Mouse (Mus musculus) thymus, postnatal 4 days (tissue): ENCODE measurements around the gene Asic2.

ENCODE experiments used
- DNase-seq: peaks from one replicate; pipeline ENCODE4 v3.0.0; 2021

Gene Asic2

GRCm38 (mm10) chr11:81592776-81593175 lies 375.5 kb downstream of the Asic2 start:
- no peak for DNase-seq

GRCm38 (mm10) chr11:81590911-81591310 lies 377.3 kb downstream of the Asic2 start:
- DNase-seq = no peak

GRCm38 (mm10) chr11:81588630-81589029 lies 379.6 kb downstream of the Asic2 start:
- DNase-seq = peak; percentile 70

- no peak for DNase-seq
Measured at GRCm38 (mm10) chr11:81587942-81588341, 380.3 kb downstream of the Asic2 start.

GRCm38 (mm10) chr11:81587114-81587513 lies 381.1 kb downstream of the Asic2 start:
- DNase-seq = no peak

GRCm38 (mm10) chr11:81584506-81584905 lies 383.8 kb downstream of the Asic2 start:
- DNase-seq = no peak

- DNase-seq = no peak
Measured at GRCm38 (mm10) chr11:81583195-81583594, 385.1 kb downstream of the Asic2 start.

- no peak for DNase-seq
Measured at GRCm38 (mm10) chr11:81582161-81582560, 386.1 kb downstream of the Asic2 start.

- no peak for DNase-seq
Measured at GRCm38 (mm10) chr11:81579753-81580152, 388.5 kb downstream of the Asic2 start.

- no peak for DNase-seq
Measured at GRCm38 (mm10) chr11:81570406-81570805, 397.9 kb downstream of the Asic2 start.

GRCm38 (mm10) chr11:81564857-81565256 lies 403.4 kb downstream of the Asic2 start:
- DNase-seq = no peak

- no peak for DNase-seq
Measured at GRCm38 (mm10) chr11:81560374-81560773, 407.9 kb downstream of the Asic2 start.

GRCm38 (mm10) chr11:81543189-81543588 lies 425.1 kb downstream of the Asic2 start:
- DNase-seq = no peak

GRCm38 (mm10) chr11:81535121-81535717 lies 433.0 kb downstream of the Asic2 start:
- DNase-seq = no peak

GRCm38 (mm10) chr11:81534686-81535085 lies 433.6 kb downstream of the Asic2 start:
- peak; percentile 35 for DNase-seq

- no peak for DNase-seq
Measured at GRCm38 (mm10) chr11:81531906-81532305, 436.4 kb downstream of the Asic2 start.

GRCm38 (mm10) chr11:81522927-81523326 lies 445.3 kb downstream of the Asic2 start:
- DNase-seq = no peak

GRCm38 (mm10) chr11:81521881-81522280 lies 446.4 kb downstream of the Asic2 start:
- no peak for DNase-seq

- DNase-seq = no peak
Measured at GRCm38 (mm10) chr11:81518001-81518955, 450.0 kb downstream of the Asic2 start.

GRCm38 (mm10) chr11:81515754-81516153 lies 452.5 kb downstream of the Asic2 start:
- no peak for DNase-seq

- DNase-seq = no peak
Measured at GRCm38 (mm10) chr11:81512434-81512833, 455.8 kb downstream of the Asic2 start.

GRCm38 (mm10) chr11:81511401-81511800 lies 456.9 kb downstream of the Asic2 start:
- no peak for DNase-seq

GRCm38 (mm10) chr11:81508385-81509233 lies 459.6 kb downstream of the Asic2 start:
- DNase-seq = no peak
